Mouse (Mus musculus): ENCODE results near the gene Lgals7.

The Lgals7 gene

GRCm38 (mm10) chr7:28831411-28832125 lies 32.1 kb upstream of the Lgals7 start:
- DNase-seq = no peak

GRCm38 (mm10) chr7:28832137-28832536 lies 31.5 kb upstream of the Lgals7 start:
- no peak for DNase-seq

- no peak for DNase-seq
Observed at GRCm38 (mm10) chr7:28833723-28834347, 29.8 kb upstream of the Lgals7 start, which contains the start of gene Lgals4. Gene Lgals4, plus strand, starts transcription at chr7:28833854.

- DNase-seq = no peak
Observed at GRCm38 (mm10) chr7:28836936-28837335, 26.7 kb upstream of the Lgals7 start.

GRCm38 (mm10) chr7:28838331-28838730 lies 25.3 kb upstream of the Lgals7 start:
- DNase-seq = no peak

GRCm38 (mm10) chr7:28847273-28847672 lies 16.4 kb upstream of the Lgals7 start:
- no peak for DNase-seq

- no peak for DNase-seq
Observed at GRCm38 (mm10) chr7:28849700-28850236, 13.9 kb upstream of the Lgals7 start.

GRCm38 (mm10) chr7:28850642-28851041 lies 13.0 kb upstream of the Lgals7 start:
- no peak for DNase-seq

- DNase-seq = no peak
Observed at GRCm38 (mm10) chr7:28859953-28860352, 3.7 kb upstream of the Lgals7 start.

- no peak for DNase-seq
Observed at GRCm38 (mm10) chr7:28860898-28861297, 2.8 kb upstream of the Lgals7 start.

GRCm38 (mm10) chr7:28862817-28863499 lies 695 bp upstream of the Lgals7 start:
- DNase-seq = peak; percentile 58

GRCm38 (mm10) chr7:28864288-28864750 lies 666 bp downstream of the Lgals7 start:
- no peak for DNase-seq

GRCm38 (mm10) chr7:28865481-28866300 lies 2.0 kb downstream of the Lgals7 start:
- DNase-seq = peak; percentile 78

GRCm38 (mm10) chr7:28866769-28867507 lies 3.3 kb downstream of the Lgals7 start:
- no peak for DNase-seq

GRCm38 (mm10) chr7:28867508-28868340 lies 4.1 kb downstream of the Lgals7 start:
- peak; percentile 64 for DNase-seq

GRCm38 (mm10) chr7:28870901-28871664 lies 7.4 kb downstream of the Lgals7 start:
- no peak for DNase-seq

- DNase-seq = no peak
Observed at GRCm38 (mm10) chr7:28874565-28874964, 10.9 kb downstream of the Lgals7 start.

GRCm38 (mm10) chr7:28876099-28876498 lies 12.4 kb downstream of the Lgals7 start:
- no peak for DNase-seq

- DNase-seq = no peak
Observed at GRCm38 (mm10) chr7:28877155-28877554, 13.5 kb downstream of the Lgals7 start.

GRCm38 (mm10) chr7:28877856-28878255 lies 14.2 kb downstream of the Lgals7 start:
- DNase-seq = no peak
